Mouse (Mus musculus) neural tube, embryonic 13.5 days (tissue): ENCODE measurements around the gene Nol12. TPM values are rescaled to one million over a fixed set of nuclear protein-coding genes. Genes with fewer than 3 reads are reported as not detected.

Experiments used
- ATAC-seq: fragments of 200-750 bp; cut with Nextera tagmentation; 2 replicates; pipeline ENCODE4 v1.8.0; 2017; ENCODE audit warnings: low read depth, mild to moderate bottlenecking, moderate TSS enrichment, moderate library complexity
- H3K27ac ChIP-seq: fragments of 300-500 bp; sonication (generic); replicated peaks from 2 replicates; pipeline ENCODE4 v1.5.1; 2015; ENCODE audit warnings: moderate library complexity, mild to moderate bottlenecking, inconsistent platforms
- H3K27me3 ChIP-seq: fragments of 300-500 bp; sonication (generic); 2 replicates; pipeline ENCODE4 v1.6.1; 2015; ENCODE audit warnings: mild to moderate bottlenecking, inconsistent platforms
- H3K36me3 ChIP-seq: fragments of 300-500 bp; sonication (generic); 2 replicates; pipeline ENCODE4 v1.6.1; 2015; ENCODE audit warnings: mild to moderate bottlenecking, inconsistent platforms
- H3K4me1 ChIP-seq: fragments of 300-500 bp; sonication (generic); replicated peaks from 2 replicates; pipeline ENCODE4 v1.6.1; 2015; ENCODE audit warnings: inconsistent platforms
- H3K4me2 ChIP-seq: fragments of 300-500 bp; sonication (generic); 2 replicates; pipeline ENCODE4 v1.6.1; 2015; ENCODE audit warnings: inconsistent platforms, mild to moderate bottlenecking, moderate library complexity
- H3K4me3 ChIP-seq: fragments of 300-500 bp; sonication (generic); 2 replicates; pipeline ENCODE4 v1.5.1; 2015; ENCODE audit warnings: mild to moderate bottlenecking, inconsistent platforms
- H3K9ac ChIP-seq: fragments of 300-500 bp; sonication (generic); 2 replicates; pipeline ENCODE4 v1.6.1; 2015; ENCODE audit warnings: moderate library complexity, mild to moderate bottlenecking, inconsistent platforms
- H3K9me3 ChIP-seq: fragments of 300-500 bp; sonication (generic); 2 replicates; pipeline ENCODE4 v1.6.1; 2016; ENCODE audit warnings: inconsistent platforms
- WGBS: fragments of 180-500 bp; shearing (Covaris S2); methylation state at CpG from one replicate; pipeline ENCODE4 v1.1.7; 2015; 5-methylcytosine and 5-hydroxymethylcytosine counted together
- polyA plus RNA-seq: library from polyadenylated mRNA; unstranded; fragments of >200 nt; fragmentation: Nextera tagmentation; extraction: Ambion mirVana; gene quantifications from 2 replicates; pipeline ENCODE4 v1.2.1, GENCODE M21; 2015

The Nol12 gene
- polyA plus RNA-seq: 57.1 and 60.8 TPM in 2 replicates

DNA sequence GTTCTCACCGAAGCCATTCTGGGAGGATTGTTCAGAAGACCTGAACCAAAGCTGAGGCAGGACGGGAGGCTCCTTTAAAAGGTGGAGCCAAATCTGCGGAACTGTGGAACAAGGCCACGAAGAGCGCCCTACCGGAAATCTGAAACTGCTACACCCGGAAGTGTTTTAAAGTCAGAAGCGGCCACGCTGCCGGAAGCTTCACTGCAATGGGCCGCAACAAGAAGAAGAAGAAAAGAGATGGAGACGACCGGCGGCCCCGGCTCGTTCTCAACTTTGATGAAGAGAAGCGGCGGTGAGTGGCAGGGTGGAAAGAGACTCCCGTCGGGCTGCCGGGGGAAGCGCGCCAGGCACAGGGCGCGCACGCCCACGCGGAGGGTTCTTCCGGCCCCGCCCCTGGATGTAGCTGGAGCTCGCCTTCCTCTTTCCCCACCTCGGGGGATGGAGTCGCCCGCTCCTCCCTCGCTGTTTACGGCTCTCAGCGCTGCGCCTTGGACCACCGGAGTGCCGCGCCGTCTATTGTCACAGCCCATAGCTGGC is at the start of gene Nol12:
TSS of gene Nol12 (plus strand) at position 150 of the 537 bp plus-strand sequence.
- peak within 1 kb of the TSS; percentile 66 for H3K4me2 ChIP-seq
- under 1% methylated on average over 42 of the region's 42 CpGs for WGBS

DNA sequence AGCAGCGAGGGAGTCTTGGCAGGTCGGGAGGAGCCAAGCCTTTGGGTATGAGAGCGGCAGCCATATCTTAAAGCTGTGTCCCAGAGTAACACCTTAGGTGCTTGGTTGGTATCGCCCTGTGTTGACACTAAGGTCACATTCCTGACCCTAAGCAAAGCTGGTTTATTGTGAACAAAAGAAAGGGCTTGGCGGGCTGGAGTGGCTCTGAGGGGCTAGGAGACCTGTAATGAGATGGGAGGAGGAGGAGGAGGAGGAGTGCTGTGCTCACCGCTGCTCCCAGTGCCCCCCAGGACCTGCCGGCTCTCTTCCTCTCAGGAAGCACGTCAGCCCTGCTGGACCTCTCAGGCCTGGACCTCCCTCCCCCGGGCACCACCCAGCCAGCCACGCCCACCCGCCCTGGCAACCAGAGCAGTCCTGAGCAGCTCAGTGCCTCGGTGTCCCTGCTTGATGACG is 45.3 kb upstream of the Nol12 start:
- 44% methylated on average over 13 of the region's 13 CpGs for WGBS
- ATAC-seq: no peak
- H3K9ac ChIP-seq: no peak overlapping the region

More for the DNA sequence above, at the start of gene Nol12:
- Histone ChIP-seq H3K4me3 (peak within 1 kb of the TSS; percentile 70), H3K36me3 (peaks cover 30% of the 10 kb centered on the region), H3K27me3 (no peaks in the 10 kb centered on the region), H3K9ac (peak within 1 kb of the TSS; percentile 85), H3K4me1 (peaks cover 17% of the 10 kb centered on the region), H3K9me3 (no peaks in the 10 kb centered on the region), H3K27ac (peak within 1 kb of the TSS; percentile 84)
- ATAC-seq: peak; percentile 90

DNA sequence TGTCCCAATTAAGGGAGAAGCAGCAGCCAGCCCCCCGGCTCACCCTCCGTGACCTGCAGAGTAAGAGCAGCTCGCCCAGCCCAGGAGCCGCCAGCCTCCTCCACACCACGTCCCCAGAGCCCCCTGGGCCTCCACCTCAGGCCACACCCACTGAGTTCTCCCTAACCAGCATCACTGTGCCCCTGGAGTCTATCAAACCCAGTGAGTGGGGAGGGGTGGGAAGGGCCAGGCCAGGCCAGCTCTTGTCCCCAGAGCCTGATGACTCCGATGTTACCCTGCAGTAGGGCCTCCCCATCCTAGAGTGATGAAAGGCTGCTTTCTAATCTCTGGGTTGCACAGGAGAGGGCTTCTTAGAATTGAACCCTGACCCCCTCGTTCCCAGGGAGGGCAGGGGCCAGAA is 42.3 kb upstream of the Nol12 start:
- no peak for ATAC-seq
- Histone ChIP-seq H3K27ac (no peak overlapping the region), H3K9me3 (no peaks in the 10 kb centered on the region), H3K9ac (no peak overlapping the region), H3K36me3 (peaks cover 70% of the 10 kb centered on the region), H3K4me3 (no peak overlapping the region), H3K4me1 (peaks cover 21% of the 10 kb centered on the region; the same call in 1 of the 2 replicates), H3K4me2 (no peak overlapping the region), H3K27me3 (no peaks in the 10 kb centered on the region)
- 67% methylated on average over 7 of the region's 7 CpGs for WGBS

More for the DNA sequence above, 45.3 kb upstream of the Nol12 start:
- Histone ChIP-seq H3K27me3 (no peaks in the 10 kb centered on the region), H3K4me3 (no peak overlapping the region), H3K27ac (no peak overlapping the region), H3K36me3 (peaks cover 94% of the 10 kb centered on the region), H3K9me3 (no peaks in the 10 kb centered on the region), H3K4me1 (peaks cover 14% of the 10 kb centered on the region; the same call in 1 of the 2 replicates), H3K4me2 (no peak overlapping the region)

DNA sequence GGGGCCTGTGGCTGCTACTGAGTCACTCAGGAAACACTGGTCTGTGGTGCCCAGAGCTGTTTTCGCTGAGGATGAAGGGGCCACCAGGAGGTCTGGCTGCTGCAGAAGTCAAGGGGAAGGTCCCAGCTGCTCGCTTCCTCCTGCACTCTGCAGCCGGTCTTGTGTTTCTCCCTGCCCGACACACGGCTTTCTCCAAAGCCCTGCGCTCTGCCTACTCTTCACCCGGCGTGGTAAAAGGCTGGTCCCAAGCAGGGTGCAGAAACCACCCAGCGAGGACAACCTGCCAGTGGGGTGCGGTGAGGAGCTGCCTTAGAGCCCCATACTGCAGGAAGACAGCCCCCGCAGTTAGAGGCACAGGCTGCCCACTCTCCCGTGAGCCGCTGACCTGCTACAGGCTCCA is 40.0 kb upstream of the Nol12 start:
- Histone ChIP-seq H3K9me3 (no peaks in the 10 kb centered on the region), H3K4me2 (no peak overlapping the region), H3K36me3 (peaks cover 48% of the 10 kb centered on the region), H3K9ac (no peak overlapping the region), H3K4me3 (no peak overlapping the region), H3K27me3 (peaks cover 15% of the 10 kb centered on the region), H3K4me1 (peaks cover 28% of the 10 kb centered on the region), H3K27ac (no peak overlapping the region; the same call in 1 of the 2 replicates)
- ATAC-seq: no peak
- WGBS: 72% methylated on average over 13 of the region's 13 CpGs

DNA sequence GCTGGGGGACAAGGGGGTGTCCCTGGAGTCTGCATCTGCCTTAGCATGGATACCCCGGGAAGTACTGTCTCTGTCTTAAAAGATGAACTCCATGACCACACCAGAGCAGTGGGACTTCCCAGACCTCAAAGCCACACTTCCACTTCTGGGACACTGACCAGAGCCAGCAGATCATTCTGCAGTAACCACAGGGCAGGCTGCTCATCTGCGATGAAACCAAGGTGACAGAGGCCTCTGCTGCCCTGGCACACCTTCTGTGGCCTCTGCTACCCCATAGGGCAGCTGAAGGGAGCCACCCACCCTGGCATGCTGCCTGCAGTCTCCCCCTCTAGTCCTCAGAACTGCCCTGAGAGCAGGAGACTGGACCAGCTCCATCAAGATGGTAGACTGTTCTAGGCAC is 39.0 kb upstream of the Nol12 start:
- ATAC-seq: no peak

DNA sequence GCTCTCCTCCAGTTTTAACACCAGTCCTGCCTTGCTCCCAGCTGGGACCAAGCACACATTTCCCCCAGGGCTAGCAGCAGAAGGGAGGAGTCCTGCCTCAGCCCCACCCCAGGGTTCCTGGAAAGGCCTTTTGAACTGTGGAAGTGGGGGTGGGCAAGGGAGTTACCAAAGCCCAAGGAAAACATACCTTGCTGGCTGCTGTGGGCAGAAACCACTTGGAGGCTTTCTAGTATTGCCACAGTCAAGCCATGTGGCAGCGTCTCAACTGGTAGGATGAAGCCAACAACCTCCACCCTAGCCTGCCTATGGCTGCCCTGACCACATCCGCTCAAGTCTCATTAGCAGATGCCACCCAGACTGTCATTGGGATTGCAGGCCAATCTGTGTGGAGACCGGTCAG is 38.6 kb upstream of the Nol12 start:
- Histone ChIP-seq H3K9me3 (no peaks in the 10 kb centered on the region), H3K4me1 (peaks cover 43% of the 10 kb centered on the region), H3K36me3 (peaks cover 34% of the 10 kb centered on the region), H3K27ac (no peak overlapping the region), H3K4me3 (no peak overlapping the region), H3K27me3 (peaks cover 29% of the 10 kb centered on the region), H3K9ac (no peak overlapping the region), H3K4me2 (no peak overlapping the region)
- ATAC-seq: no peak
- 85% methylated on average over 3 of the region's 3 CpGs for WGBS

More for the DNA sequence above, 39.0 kb upstream of the Nol12 start:
- Histone ChIP-seq H3K27ac (no peak overlapping the region), H3K9ac (no peak overlapping the region), H3K4me2 (no peak overlapping the region), H3K4me3 (no peak overlapping the region), H3K27me3 (peaks cover 25% of the 10 kb centered on the region), H3K36me3 (peaks cover 39% of the 10 kb centered on the region), H3K4me1 (peaks cover 39% of the 10 kb centered on the region), H3K9me3 (no peaks in the 10 kb centered on the region)
- WGBS: 80% methylated on average over 2 of the region's 2 CpGs

DNA sequence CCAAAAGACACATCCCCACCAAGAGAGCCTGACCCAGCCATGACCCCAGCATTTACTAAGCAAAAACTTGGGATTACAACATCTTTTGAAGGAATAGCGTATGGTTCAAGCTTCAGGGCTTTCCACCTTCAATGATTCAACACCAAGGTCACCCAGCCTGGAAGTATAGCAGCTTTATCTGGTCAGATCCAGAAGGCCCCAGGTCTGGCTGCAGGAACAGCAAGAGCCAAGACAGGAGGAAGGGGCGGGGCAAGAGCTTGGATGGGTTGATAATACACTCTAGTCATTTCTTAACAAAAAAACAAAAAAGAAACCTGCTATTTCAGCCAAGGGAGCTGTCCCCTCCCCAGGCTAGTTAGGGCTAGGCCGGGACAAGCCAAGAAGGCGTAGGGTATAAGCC is 37.2 kb upstream of the Nol12 start:
- Histone ChIP-seq H3K36me3 (peaks cover 21% of the 10 kb centered on the region), H3K27ac (no peak overlapping the region), H3K4me2 (no peak overlapping the region), H3K9ac (no peak overlapping the region), H3K4me1 (peaks cover 46% of the 10 kb centered on the region), H3K4me3 (no peak overlapping the region), H3K9me3 (no peaks in the 10 kb centered on the region), H3K27me3 (peaks cover 35% of the 10 kb centered on the region)
- 94% methylated on average over 4 of the region's 4 CpGs for WGBS
- ATAC-seq: no peak

DNA sequence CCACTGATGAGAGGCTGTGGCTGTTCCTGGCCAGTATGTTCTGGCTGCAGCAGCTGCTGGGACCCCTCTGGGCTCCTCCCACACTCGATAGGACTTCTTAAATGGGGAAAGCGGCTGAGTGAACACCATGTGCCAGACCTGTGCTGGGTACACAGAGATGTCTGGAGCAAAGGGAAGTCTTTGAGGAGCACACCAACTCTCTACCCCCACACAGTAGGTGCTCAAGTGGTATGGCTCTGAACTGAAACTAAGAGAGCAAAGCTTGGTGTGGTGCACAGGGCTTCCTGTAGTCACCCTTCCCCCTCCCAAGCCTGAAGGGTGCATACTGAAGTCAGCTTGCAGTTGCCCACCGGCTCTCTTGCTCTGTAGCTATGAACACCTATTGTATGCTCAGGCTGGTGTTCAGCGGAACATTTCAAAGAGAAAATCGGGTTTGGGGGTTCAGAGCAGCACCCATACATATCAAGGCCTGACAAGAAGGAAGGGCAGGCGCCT is 36.2 kb upstream of the Nol12 start:
- WGBS: 59% methylated on average over 6 of the region's 6 CpGs
- 0 out of 2 replicates have a peak overlapping the region, but pooled peaks have one; percentile 90 for H3K4me2 ChIP-seq

DNA sequence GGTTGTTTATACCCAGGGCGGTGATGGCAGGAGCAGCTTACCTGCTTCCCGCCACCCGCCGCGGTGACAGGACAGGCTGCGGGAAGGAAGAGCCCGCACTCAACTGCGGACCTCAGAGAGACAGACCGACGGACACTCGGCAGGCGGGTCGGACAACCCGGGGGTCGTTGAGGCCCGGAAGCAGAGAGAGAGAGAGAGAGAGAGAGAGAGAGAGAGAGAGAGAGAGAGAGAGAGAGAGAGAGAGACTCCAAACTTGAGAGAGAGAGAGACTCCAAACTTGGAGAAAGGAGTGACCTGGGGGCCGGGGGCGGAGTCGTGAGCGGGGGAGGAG is 35.4 kb upstream of the Nol12 start, which contains the start of gene Gm49510:
TSS of gene Gm49510 (plus strand) at position 259 of the 331 bp plus-strand sequence.
- Histone ChIP-seq H3K27ac (no peak within 1 kb of the TSS), H3K27me3 (peaks cover 35% of the 10 kb centered on the region), H3K9ac (peak within 1 kb of the TSS; percentile 73), H3K4me3 (peak within 1 kb of the TSS; percentile 51), H3K4me1 (peaks cover 32% of the 10 kb centered on the region), H3K36me3 (peaks cover 5% of the 10 kb centered on the region; the same call in 1 of the 2 replicates), H3K9me3 (no peaks in the 10 kb centered on the region), H3K4me2 (peak within 1 kb of the TSS; percentile 90)
- WGBS: 1% methylated on average over 20 of the region's 20 CpGs
- ATAC-seq: no peak

More for the DNA sequence above, 36.2 kb upstream of the Nol12 start:
- peaks cover 10% of the 10 kb centered on the region for H3K36me3 ChIP-seq
- H3K9ac ChIP-seq: 0 out of 2 replicates have a peak overlapping the region, but pooled peaks have one; percentile 73
- no peak overlapping the region for H3K27ac ChIP-seq
- H3K4me1 ChIP-seq: peaks cover 40% of the 10 kb centered on the region
- ATAC-seq: no peak
- peaks cover 35% of the 10 kb centered on the region for H3K27me3 ChIP-seq
- no peak overlapping the region for H3K4me3 ChIP-seq
- no peaks in the 10 kb centered on the region for H3K9me3 ChIP-seq

DNA sequence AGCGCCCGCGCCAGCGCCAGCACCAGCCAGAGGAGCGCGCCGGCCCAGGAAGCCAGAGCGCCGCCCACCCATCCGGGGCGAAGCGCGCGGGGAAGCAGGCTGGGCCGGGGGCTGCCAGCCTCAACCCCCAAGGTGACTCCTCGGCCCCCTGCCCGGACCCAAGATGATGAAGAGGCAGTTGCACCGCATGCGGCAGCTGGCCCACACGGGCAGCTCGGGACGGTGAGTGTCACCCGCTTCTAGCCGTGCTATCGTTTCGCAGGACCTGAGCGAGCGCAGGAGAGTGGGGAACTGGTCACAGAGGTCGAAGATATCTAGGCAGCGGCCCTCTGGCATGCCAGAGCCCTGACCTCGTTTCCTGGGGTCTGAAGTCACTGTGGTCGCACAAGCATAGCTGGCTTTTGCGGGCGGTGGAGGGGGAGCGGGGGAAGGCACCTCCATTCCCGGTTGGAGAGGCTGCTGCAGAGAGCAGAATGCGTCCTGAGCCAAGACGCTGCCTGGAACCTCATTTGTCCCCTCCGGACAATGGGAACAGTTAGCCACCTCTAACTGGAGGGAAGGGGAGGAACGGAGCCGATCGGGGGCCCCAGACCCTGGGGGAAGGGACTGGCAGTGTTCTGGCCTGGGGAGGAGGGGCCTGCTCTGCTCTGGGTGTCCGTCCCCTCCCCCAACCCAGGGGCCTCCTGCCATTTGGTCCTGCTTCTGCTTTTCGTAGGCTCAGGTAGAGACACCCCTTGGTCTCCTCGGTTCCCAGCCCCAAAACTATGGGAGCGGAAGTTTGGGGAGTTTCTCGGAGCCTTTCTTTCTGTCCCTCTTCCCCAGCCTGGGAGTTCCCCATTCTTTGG is 34.8 kb upstream of the Nol12 start, which contains the start of gene Sh3bp1:
TSS of gene Sh3bp1 (plus strand) at position 29 of the 845 bp plus-strand sequence.
- ATAC-seq: no peak
- Histone ChIP-seq H3K4me2 (peak within 1 kb of the TSS; percentile 90), H3K36me3 (peaks cover 2% of the 10 kb centered on the region; the same call in 1 of the 2 replicates), H3K4me1 (peaks cover 32% of the 10 kb centered on the region), H3K4me3 (peak within 1 kb of the TSS; percentile 51), H3K27ac (no peak within 1 kb of the TSS), H3K9ac (peak within 1 kb of the TSS; percentile 73), H3K9me3 (no peaks in the 10 kb centered on the region), H3K27me3 (peaks cover 35% of the 10 kb centered on the region)
- 2% methylated on average over 45 of the region's 47 CpGs for WGBS

DNA sequence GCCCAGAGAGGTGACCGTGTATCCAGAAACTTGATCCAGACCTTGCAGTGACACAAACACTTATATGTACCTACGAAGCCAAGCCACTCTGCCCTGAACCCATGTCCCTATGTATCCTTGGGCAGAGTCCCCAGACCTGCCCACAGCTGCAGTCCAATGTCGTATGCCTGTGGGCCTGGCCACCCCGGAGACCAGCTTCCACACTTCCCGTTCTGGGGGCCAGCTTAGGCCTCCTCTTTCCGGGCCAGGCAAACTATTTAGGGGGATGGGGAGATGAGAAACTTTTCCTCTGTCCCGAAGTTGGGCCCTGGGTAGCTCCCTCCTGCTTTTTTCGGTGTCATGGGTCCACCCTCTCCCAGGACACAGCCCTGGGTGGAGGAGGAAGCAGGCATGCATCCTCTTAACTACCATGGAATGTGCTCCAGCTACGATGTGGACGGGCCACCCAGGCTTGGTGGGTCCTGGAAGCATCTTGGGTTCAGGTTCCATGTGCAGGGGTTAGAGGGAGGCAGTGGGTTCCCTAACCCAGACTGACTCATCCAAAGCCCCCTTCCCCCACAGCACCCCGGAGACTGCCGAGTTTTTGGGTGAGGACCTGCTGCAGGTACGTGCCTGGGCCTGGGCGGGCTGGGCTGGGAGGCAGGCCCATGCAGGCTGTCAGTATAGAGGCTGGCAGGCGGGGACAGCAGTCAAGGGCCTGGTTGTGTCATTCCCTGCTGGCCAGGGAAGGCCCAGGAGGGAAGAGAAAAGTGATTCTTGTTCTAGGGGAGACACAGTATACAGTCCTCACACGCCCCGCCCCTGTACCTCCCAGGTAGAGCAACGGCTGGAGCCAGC is 33.9 kb upstream of the Nol12 start:
- Histone ChIP-seq H3K27me3 (peaks cover 35% of the 10 kb centered on the region), H3K27ac (no peak overlapping the region), H3K36me3 (no peaks in the 10 kb centered on the region), H3K4me1 (peaks cover 30% of the 10 kb centered on the region), H3K9me3 (no peaks in the 10 kb centered on the region), H3K4me2 (peak overlapping the region; percentile 90), H3K9ac (peak overlapping the region; percentile 73), H3K4me3 (peak overlapping the region; percentile 51)
- 22% methylated on average over 18 of the region's 18 CpGs for WGBS
- ATAC-seq: no peak
